Mouse (Mus musculus) hindbrain, embryonic 12.5 days (tissue): ENCODE results near the gene Cnot6l. TPM values are rescaled to one million over a fixed set of nuclear protein-coding genes. Genes with fewer than 3 reads are reported as not detected.
A peak's percentile ranks its signal among the peaks of the same experiment; 100 is the strongest.

Experiments
- ATAC-seq: fragments of 200-750 bp; cut with Nextera tagmentation; 2 replicates; pipeline ENCODE4 v1.8.0; 2017; ENCODE audit warnings: moderate TSS enrichment; ENCODE audit not compliant: low FRiP score
- H3K27ac ChIP-seq: fragments of 300-500 bp; sonication (generic); 2 replicates; pipeline ENCODE4 v1.5.1; 2016; ENCODE audit warnings: mild to moderate bottlenecking
- H3K27me3 ChIP-seq: fragments of 300-500 bp; sonication (generic); 2 replicates; pipeline ENCODE4 v1.6.1; 2016; ENCODE audit warnings: mild to moderate bottlenecking
- H3K36me3 ChIP-seq: fragments of 300-500 bp; sonication (generic); 2 replicates; pipeline ENCODE4 v1.6.1; 2016; ENCODE audit warnings: mild to moderate bottlenecking
- H3K4me1 ChIP-seq: fragments of 300-500 bp; sonication (generic); 2 replicates; pipeline ENCODE4 v1.6.1; 2016
- H3K4me2 ChIP-seq: fragments of 300-500 bp; sonication (generic); replicated peaks from 2 replicates; pipeline ENCODE4 v1.6.1; 2016; ENCODE audit warnings: mild to moderate bottlenecking
- H3K4me3 ChIP-seq: fragments of 300-500 bp; sonication (generic); 2 replicates; pipeline ENCODE4 v1.5.1; 2016; ENCODE audit warnings: mild to moderate bottlenecking
- H3K9ac ChIP-seq: fragments of 300-500 bp; sonication (generic); 2 replicates; pipeline ENCODE4 v1.6.1; 2016; ENCODE audit warnings: mild to moderate bottlenecking, moderate library complexity
- H3K9me3 ChIP-seq: fragments of 300-500 bp; sonication (generic); replicated peaks from 2 replicates; pipeline ENCODE4 v1.6.1; 2016; ENCODE audit warnings: mild to moderate bottlenecking
- WGBS: fragments of 180-500 bp; shearing (Covaris S2); methylation state at CpG from one replicate; pipeline ENCODE4 v1.1.7; 2016; 5-methylcytosine and 5-hydroxymethylcytosine counted together
- polyA plus RNA-seq: library from polyadenylated mRNA; unstranded; fragments of >200 nt; fragmentation: Nextera tagmentation; extraction: Ambion mirVana; gene quantifications from 2 replicates; pipeline ENCODE4 v1.2.1, GENCODE M21; 2016

Cnot6l gene
- 17.0 and 17.5 TPM in 2 replicates for polyA plus RNA-seq

DNA sequence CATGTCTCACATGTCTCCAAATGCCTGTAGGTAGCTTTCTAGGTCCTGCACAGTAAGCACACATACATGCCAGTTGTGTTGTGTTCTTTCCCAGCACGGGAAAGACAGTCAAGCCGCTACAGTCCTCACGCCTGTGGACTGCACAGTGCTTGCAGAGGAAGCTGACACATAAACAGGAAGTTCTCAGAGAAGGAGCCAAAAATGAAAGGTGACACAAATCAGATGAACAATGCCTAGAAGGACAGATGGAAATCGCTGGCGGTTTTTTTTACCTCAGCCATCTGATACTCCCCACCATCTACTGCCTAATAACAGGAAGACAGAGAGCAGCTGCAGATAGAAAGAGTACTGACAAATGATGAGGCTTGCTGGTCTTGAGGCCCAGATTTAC is at the start of gene Cnot6l:
TSS of gene Cnot6l (minus strand) at position 151 of the 391 bp plus-strand sequence.
- peak within 1 kb of the TSS; percentile 98 for H3K9ac ChIP-seq
- no peak for ATAC-seq
- H3K27ac ChIP-seq, result peak within 1 kb of the TSS; percentile 99
- H3K9me3 ChIP-seq, result 0 out of 2 replicates have a peak, but pooled peaks cover 4% of the 10 kb centered on the region
- no peaks in the 10 kb centered on the region for H3K27me3 ChIP-seq
- WGBS, result 52% methylated on average over 5 of the region's 5 CpGs
- peak within 1 kb of the TSS; percentile 74 for H3K4me2 ChIP-seq
- peak within 1 kb of the TSS; percentile 95 for H3K4me3 ChIP-seq
- peaks cover 10% of the 10 kb centered on the region; the same call in 1 of the 2 replicates for H3K4me1 ChIP-seq
- no peaks in the 10 kb centered on the region for H3K36me3 ChIP-seq

DNA sequence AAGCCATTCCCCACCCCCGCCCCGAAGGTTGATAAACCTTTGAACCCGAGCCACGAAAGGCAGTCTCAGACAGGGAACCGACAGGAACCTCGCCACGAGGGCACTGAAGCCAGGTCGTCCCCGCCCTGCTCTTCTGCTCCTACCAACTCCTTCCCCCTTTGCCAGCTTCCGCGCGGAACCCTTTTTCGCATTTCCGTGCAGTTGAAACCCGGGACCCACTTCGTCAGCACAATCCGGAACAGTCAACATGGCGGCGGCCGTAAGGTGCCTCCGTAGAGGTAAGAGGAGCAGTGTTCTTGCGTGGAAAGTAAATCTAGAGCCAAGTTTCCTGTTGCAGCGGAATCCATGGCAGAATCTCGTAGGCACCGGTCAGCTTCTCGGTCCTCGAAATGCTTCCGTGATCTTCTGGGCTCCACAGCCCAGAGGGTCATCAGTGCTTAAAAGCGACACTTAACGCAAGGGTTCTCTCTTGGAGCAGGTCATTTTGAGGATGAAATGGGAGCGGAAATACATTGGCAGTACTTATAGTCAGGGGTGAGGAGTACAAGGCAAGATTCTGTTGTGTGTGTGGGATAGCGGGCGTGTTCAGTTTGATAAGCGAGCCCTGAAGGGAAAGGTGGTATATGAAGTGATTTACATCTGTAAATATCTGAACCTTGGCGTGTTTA is 46.1 kb upstream of the Cnot6l start:
- Histone ChIP-seq H3K9me3 (no peaks in the 10 kb centered on the region), H3K36me3 (peaks cover 7% of the 10 kb centered on the region; the same call in 1 of the 2 replicates), H3K4me3 (peak overlapping the region; percentile 66), H3K4me2 (peak overlapping the region; percentile 72), H3K4me1 (peaks cover 7% of the 10 kb centered on the region), H3K27me3 (no peaks in the 10 kb centered on the region), H3K27ac (peak overlapping the region; percentile 64), H3K9ac (peak overlapping the region; percentile 71)
- WGBS, result under 1% methylated on average over 35 of the region's 35 CpGs
- peak; percentile 94 for ATAC-seq

- peak within 1 kb of the TSS; percentile 71 for H3K9ac ChIP-seq
- ATAC-seq, result peak; percentile 64
- H3K4me2 ChIP-seq, result peak within 1 kb of the TSS; percentile 72
- H3K27ac ChIP-seq, result peak within 1 kb of the TSS; percentile 64
- H3K27me3 ChIP-seq, result no peaks in the 10 kb centered on the region
- WGBS, result 3% methylated on average over 17 of the region's 17 CpGs
- peaks cover 7% of the 10 kb centered on the region for H3K4me1 ChIP-seq
- H3K36me3 ChIP-seq, result peaks cover 7% of the 10 kb centered on the region; the same call in 1 of the 2 replicates
- peak within 1 kb of the TSS; percentile 66 for H3K4me3 ChIP-seq
- H3K9me3 ChIP-seq, result no peaks in the 10 kb centered on the region
These were observed 45.5 kb upstream of the Cnot6l start, which contains the start of gene Mrpl1 for GRCm38 (mm10) chr5:96209459-96209858. Gene Mrpl1 (plus strand): TSS chr5:96209493.

DNA sequence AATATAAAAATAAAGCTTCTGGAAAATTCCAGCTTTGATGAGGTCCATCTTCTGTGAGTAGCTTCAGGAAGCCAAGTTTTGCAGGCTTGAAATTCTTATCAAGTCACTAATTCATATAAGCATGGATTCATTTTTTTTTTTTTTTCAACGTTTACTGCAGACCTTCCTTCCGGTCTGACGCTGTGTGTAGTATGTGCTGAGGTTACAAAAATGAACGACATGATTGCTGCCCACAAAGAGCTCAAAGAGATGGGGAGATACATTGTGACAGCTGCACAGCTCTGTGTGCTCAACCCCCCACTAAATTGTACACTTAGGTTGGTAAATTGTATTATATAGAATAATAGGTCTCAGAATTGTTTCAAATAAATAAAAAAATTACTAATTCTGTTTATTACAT is 44.6 kb upstream of the Cnot6l start:
- Histone ChIP-seq H3K36me3 (no peaks in the 10 kb centered on the region), H3K4me3 (no peak overlapping the region), H3K9ac (no peak overlapping the region), H3K9me3 (no peaks in the 10 kb centered on the region), H3K27me3 (no peaks in the 10 kb centered on the region), H3K27ac (no peak overlapping the region), H3K4me1 (peaks cover 7% of the 10 kb centered on the region), H3K4me2 (no peak overlapping the region)
- ATAC-seq, result no peak
- 63% methylated on average over 4 of the region's 4 CpGs for WGBS

DNA sequence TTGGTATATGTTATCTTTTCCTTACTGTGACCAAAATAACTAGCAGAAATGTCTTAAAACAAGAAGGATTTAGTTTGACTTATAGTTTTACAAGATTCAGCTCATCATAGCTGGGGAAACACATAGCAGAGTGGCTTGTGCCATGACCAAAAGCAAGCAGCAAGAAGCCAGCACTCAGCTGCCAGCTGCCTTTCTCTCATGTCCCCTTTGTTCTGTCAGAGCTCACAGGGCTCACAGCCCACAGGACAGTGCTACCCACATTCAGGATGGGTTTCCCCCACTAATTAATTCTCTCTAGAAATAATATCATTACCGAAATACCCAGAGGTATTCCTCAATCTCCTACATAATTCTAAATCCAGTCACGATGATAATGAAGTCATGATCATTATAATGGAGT is 43.6 kb upstream of the Cnot6l start:
- H3K9me3 ChIP-seq, result no peaks in the 10 kb centered on the region
- H3K27me3 ChIP-seq, result no peaks in the 10 kb centered on the region
- no peak overlapping the region for H3K27ac ChIP-seq
- no peak overlapping the region for H3K4me3 ChIP-seq
- ATAC-seq, result no peak
- H3K9ac ChIP-seq, result no peak overlapping the region
- H3K4me2 ChIP-seq, result no peak overlapping the region
- peaks cover 7% of the 10 kb centered on the region for H3K4me1 ChIP-seq
- 76% methylated on average over 2 of the region's 2 CpGs for WGBS
- no peaks in the 10 kb centered on the region for H3K36me3 ChIP-seq

GRCm38 (mm10) chr5:96206897-96207296 is 42.9 kb upstream of the Cnot6l start:
- 72% methylated on average over 2 of the region's 2 CpGs for WGBS

DNA sequence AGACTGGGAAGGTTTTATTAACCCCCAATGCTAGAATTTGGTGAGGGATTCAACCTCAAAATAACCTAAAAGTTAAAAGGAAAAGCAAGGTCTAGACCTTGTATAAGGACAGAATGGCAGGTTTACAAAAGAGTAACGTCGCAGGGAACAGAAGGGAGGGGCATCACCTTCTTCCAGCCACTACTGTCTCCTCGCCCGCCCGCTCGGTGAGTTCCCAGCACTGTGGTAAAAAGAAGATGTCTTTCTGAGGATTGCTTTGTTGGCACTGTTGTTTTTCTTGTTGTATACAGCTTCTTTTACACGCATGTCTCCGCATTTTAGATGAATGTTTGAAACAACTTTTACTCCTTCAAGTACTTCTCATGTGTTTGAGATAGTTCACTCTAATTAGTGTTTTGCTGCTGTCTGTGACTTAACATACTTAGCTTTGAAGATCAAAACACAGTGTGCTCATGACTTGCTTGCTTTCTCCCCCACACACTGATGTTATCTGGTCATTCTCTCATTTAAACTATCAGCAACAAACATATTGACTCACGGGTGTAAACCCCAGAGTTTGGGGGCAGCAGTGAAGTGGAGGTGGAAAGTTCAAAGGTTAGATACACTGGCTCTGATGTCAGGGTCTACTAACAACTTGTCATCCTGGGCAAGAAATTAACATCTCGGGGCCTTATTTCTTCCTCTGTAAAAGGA is 37.6 kb upstream of the Cnot6l start:
- no peak for ATAC-seq
- no peak overlapping the region for H3K4me2 ChIP-seq
- no peaks in the 10 kb centered on the region for H3K27me3 ChIP-seq
- no peaks in the 10 kb centered on the region for H3K36me3 ChIP-seq
- 80% methylated on average over 10 of the region's 10 CpGs for WGBS
- H3K27ac ChIP-seq, result no peak overlapping the region
- H3K4me1 ChIP-seq, result no peaks in the 10 kb centered on the region
- H3K9ac ChIP-seq, result no peak overlapping the region
- no peaks in the 10 kb centered on the region for H3K9me3 ChIP-seq
- H3K4me3 ChIP-seq, result no peak overlapping the region

More at GRCm38 (mm10) chr5:96206897-96207296, 42.9 kb upstream of the Cnot6l start:
- Histone ChIP-seq H3K36me3 (no peaks in the 10 kb centered on the region), H3K4me2 (no peak overlapping the region), H3K9ac (no peak overlapping the region), H3K4me1 (peaks cover 7% of the 10 kb centered on the region), H3K4me3 (no peak overlapping the region), H3K27me3 (no peaks in the 10 kb centered on the region), H3K9me3 (no peaks in the 10 kb centered on the region), H3K27ac (no peak overlapping the region)
- ATAC-seq, result no peak

GRCm38 (mm10) chr5:96200269-96200668 is 36.3 kb upstream of the Cnot6l start:
- H3K9me3 ChIP-seq, result no peaks in the 10 kb centered on the region
- no peaks in the 10 kb centered on the region for H3K27me3 ChIP-seq
- H3K4me3 ChIP-seq, result no peak overlapping the region
- ATAC-seq, result no peak
- H3K27ac ChIP-seq, result no peak overlapping the region
- no peak overlapping the region for H3K4me2 ChIP-seq
- H3K4me1 ChIP-seq, result no peaks in the 10 kb centered on the region
- 76% methylated on average over 3 of the region's 3 CpGs for WGBS
- H3K9ac ChIP-seq, result no peak overlapping the region
- no peaks in the 10 kb centered on the region for H3K36me3 ChIP-seq

- H3K9ac ChIP-seq, result no peak overlapping the region
- 73% methylated on average over 6 of the region's 6 CpGs for WGBS
- H3K9me3 ChIP-seq, result no peaks in the 10 kb centered on the region
- H3K4me2 ChIP-seq, result no peak overlapping the region
- H3K4me3 ChIP-seq, result no peak overlapping the region
- no peaks in the 10 kb centered on the region for H3K36me3 ChIP-seq
- H3K27ac ChIP-seq, result no peak overlapping the region
- no peaks in the 10 kb centered on the region for H3K27me3 ChIP-seq
- no peak for ATAC-seq
- H3K4me1 ChIP-seq, result no peaks in the 10 kb centered on the region
These were observed 34.3 kb upstream of the Cnot6l start for GRCm38 (mm10) chr5:96198271-96198670.

GRCm38 (mm10) chr5:96196547-96197052 is 32.6 kb upstream of the Cnot6l start:
- Histone ChIP-seq H3K27me3 (no peaks in the 10 kb centered on the region), H3K4me2 (no peak overlapping the region), H3K9me3 (no peaks in the 10 kb centered on the region), H3K36me3 (no peaks in the 10 kb centered on the region), H3K4me3 (no peak overlapping the region), H3K4me1 (no peaks in the 10 kb centered on the region), H3K9ac (no peak overlapping the region), H3K27ac (no peak overlapping the region)
- WGBS, result 68% methylated on average over 2 of the region's 2 CpGs
- ATAC-seq, result no peak

GRCm38 (mm10) chr5:96191251-96191650 is 27.3 kb upstream of the Cnot6l start:
- no peak overlapping the region for H3K4me3 ChIP-seq
- 72% methylated on average over 4 of the region's 4 CpGs for WGBS
- no peak for ATAC-seq

DNA sequence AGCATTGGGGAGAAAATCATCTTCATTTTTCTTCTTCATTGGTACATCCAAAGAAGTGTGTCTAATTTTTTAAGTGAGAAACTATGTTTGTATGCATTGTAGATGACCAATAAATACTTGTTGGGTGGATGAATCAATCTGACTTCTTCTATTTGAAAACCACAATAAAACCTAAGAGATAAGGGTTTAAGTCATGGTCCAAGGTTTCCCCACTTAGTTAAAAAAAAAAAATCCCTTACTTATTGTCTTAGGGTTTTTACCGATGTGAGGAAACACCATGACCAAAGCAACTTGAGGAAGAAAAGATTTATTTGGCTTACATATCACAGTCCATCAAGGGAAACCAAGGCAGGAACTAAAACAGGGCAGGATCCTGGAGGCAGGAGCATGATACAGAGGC is 25.8 kb upstream of the Cnot6l start:
- no peak for ATAC-seq
- 94% methylated on average over 1 of the region's 1 CpGs for whole genome bisulfite sequencing
- Histone ChIP-seq H3K4me3 (no peak overlapping the region), H3K9me3 (no peaks in the 10 kb centered on the region), H3K36me3 (no peaks in the 10 kb centered on the region), H3K27me3 (no peaks in the 10 kb centered on the region), H3K4me2 (no peak overlapping the region), H3K4me1 (no peaks in the 10 kb centered on the region), H3K9ac (no peak overlapping the region), H3K27ac (no peak overlapping the region)

More at GRCm38 (mm10) chr5:96191251-96191650, 27.3 kb upstream of the Cnot6l start:
- H3K9ac ChIP-seq, result no peak overlapping the region
- H3K4me2 ChIP-seq, result no peak overlapping the region
- no peaks in the 10 kb centered on the region for H3K36me3 ChIP-seq
- H3K4me1 ChIP-seq, result no peaks in the 10 kb centered on the region
- H3K9me3 ChIP-seq, result no peaks in the 10 kb centered on the region
- H3K27me3 ChIP-seq, result no peaks in the 10 kb centered on the region
- H3K27ac ChIP-seq, result no peak overlapping the region
